Mouse (Mus musculus) cerebellum, postnatal 36 days (tissue): ENCODE results near the gene Smcp.

Source experiments
- DNase-seq, 2 experiments: peaks; one replicate each; pipeline ENCODE4 v3.0.0; 2021 to 2022; ENCODE audit warnings: mixed read lengths in 2 of 2

Smcp gene

DNA sequence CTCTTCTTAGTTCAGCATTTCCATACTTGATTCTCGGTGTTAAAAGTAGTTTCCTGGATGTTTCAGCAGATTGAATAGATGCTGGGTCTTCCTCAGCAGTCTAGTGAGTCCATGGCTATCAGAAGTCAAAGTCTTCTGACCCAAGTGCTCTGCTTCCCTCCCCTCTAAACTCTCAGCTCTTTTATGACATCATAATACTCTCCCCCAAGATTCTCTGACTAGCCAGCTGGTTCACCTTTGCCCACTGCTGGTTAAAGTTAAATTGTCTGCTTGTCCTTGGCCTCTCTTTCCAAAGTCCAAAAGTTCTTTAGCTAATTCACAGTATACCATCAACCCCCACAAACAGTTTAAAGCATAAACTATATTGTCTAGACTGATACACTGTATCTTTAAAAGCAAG lies at the start of gene Smcp:
Gene Smcp, minus strand, starts transcription at position 140 of the 400 bp plus-strand sequence.
- DNase-seq = no peak

DNA sequence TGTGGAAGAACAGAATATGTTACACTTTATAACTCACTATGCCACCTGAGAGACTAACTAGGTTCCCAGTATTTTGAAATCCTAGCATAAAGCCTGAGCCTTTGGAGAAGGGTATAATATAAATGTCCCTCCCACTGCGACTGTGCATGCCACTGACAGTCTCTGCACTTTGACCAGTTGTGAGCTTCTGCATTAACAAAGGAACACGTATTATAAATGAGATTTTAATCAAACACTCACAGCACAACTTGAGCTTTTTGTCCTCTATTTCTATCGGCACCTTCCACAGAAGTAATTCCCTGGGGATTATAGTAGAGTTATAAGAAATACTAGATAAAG lies 49.8 kb upstream of the Smcp start:
- DNase-seq = no peak

DNA sequence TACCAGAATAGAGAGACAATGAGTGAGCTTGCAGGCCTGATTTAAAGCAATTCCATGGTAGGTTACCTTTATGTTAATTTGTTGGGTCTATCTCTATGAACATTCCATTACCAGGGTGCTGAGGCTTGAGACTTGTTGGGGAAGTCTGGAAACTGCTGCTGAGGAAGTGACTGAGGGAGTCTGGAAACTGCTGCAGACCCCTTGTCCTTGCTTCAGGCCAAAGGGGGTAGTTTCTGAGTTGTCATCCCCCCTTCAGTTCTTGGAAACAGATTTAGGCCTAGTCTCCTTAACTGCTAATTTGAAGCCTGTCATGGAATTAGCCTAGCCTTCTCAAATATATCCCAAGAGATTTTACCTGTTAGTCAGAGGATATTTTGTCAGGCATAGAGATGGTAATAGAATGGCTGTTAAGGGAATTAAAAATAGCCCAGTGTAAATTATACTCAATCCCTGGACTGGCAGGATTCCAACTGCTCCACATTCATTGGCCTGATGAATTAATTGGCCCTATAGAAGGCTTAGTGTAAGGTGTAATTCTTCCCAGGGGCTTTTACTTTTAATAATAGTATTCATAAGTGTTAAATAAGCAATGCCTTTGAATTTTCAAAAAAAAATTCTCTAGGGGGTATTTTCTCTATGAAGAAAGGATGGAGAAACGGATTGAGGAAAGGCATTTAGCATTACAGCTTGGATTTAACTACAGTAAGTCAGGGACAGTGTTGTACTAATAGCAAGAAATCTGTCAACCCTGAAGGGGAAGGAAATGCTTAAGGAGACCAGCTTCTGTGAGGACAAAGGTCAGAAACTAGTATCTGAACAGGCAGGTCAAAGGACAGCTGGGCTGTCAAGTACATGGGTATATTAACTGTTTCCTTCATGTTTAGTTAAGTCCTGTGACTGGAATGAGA lies 49.2 kb upstream of the Smcp start:
- no peak for DNase-seq

DNA sequence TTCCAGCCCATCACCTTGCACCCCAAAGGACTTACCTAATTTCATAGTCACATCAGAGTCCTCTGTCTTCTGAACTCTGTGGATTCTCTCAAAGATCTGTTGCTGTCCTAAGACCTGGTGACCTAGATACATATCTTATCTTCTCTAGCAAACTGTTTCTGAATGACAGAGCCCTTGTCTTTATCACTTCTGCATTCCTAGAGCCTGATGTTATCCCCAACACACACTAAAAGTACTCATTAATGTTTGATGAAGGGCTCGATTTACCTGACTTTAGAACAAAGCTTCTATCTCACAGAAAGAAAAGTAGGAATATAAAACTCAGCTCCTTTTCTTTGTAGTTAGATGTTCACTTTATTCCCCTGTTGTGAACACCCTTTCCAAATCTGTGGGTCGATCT lies 32.8 kb upstream of the Smcp start, which contains the start of gene Lce6a:
Gene Lce6a, minus strand, starts transcription at position 101 of the 400 bp plus-strand sequence.
- DNase-seq = no peak

DNA sequence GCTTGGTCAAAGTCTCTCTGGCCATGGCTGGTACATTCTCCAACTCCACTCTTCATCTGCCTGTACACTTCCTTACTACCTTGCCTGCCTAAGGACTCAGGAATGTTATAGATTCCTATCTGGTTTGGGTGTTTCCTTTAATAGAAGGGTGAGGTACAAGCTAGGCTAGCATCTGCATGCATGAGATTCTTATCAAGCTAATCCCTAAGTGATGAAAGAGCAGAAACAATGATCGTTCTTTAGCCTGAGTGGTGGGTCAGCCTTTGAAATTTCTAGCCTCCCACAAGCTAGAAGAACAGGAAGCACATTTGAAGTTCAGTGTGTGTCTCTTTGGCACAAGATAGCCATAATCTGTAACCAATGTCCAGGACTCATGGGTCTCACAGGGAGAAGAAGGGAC lies 21.0 kb upstream of the Smcp start:
- DNase-seq = no peak

DNA sequence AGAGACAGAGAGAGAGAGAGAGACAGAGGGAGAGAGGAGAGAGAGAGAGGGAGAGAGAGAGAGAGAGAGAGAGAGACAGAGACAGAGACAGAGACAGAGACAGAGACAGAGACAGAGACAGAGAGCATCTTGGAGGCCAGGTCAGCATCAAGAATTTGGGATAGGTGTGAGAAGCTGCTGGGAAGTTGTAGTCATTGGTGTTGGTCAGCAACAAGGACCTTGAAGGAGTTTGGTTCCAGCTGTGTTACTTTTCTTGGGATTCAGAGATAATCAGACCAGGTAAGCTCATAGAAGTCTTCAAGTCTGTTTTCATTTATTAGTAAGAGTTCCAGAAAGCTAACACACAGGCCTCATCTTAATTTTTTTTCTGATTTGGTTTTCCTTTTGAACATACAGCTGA lies 18.6 kb upstream of the Smcp start, which contains the start of gene 2210017I01Rik:
Gene 2210017I01Rik, minus strand, starts transcription at position 101 of the 400 bp plus-strand sequence.
- no peak for DNase-seq

DNA sequence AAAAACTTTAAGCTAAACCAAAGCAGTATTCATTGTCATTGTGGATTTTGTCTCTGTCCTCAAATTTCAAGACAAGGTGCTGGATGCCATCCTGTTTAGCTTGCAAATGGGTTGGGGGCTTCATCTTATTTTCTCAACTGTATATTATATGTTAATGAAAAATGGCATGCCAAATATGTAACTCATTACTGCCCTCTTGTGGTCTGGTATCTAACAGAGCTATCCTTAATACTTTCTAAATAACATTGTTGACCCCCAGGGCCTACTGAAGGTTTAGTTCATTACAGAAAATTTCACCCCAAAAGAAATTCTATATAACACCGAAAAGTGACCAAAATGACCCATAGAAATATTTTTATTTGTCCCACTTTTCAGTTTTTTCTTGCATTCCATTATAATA lies 13.4 kb upstream of the Smcp start:
- no peak for DNase-seq

DNA sequence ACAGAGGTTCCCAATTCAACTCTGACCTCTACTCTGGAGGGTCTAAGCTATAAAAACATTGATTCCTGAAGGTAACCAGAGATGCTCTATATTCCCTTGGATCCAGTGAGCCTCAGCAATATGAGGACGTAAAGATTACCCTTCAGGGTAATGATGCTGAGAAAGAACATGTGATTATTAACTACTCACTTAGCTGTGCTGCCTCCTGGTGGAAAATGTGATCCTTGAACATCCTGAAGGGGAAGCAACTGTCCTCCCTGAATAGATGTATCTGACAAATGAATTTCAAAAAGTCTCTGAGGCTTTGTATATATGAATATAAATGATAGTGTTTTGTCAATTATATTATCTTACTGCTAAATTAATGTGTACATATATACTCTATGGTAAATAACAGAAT lies 11.7 kb upstream of the Smcp start:
- DNase-seq = no peak

DNA sequence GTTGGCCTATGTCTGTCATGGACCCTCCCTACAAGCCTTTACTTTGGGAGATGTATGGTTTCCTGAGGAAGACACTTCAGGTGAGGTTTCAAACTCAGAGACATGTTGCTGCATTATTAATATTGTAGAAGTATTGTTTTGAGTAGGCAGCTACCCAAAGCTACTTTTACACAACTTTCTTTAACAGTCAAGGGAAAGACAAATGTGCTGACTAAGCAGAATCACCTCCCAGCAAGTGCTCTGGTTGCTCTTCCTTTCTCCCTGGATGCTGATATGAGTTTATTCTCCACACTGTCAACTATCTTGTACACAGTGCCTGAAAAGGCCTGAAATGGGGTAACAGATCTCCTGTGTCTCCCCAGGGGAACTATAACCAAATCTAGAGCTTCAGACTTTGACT lies 11.2 kb upstream of the Smcp start:
- no peak for DNase-seq

DNA sequence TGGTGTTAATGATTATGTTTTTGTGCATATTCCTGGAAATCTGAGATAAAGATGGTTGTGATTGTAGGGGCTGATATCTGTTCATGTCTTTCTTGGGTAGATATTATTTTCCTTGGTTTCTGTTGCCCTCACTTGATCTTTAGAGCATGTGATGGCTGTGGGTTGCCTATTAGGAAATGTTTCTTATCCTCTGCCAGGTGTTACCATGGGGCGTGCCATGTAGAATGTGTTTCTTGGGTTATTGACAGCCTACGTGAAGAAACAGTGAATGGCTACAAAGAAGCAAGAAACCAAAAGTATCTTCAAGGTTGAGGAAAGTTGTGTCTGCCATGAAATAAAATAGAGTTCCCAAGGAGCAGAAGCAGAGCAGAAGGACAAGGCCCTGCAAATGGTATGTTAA lies 9.6 kb upstream of the Smcp start:
- DNase-seq = no peak

DNA sequence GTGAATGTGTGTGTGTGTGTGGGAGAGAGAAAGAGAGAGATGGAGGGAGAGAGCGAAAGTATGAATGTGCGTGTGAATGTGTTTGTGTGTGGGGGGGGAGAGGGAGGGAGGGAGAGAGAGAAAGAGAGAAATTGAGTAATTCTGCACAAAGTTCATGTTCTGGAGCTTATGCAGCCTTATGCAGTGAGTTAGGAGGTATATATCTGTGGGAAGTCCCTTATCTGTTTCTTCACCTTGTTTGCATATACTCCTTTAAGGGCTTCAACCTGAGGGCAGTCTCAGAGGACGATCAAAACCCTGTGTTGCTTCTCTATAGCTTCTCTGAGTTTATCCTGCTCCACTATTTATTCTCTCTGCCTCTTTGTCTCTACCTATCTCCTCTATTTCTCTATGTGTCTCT lies 1.6 kb downstream of the Smcp start:
- no peak for DNase-seq

DNA sequence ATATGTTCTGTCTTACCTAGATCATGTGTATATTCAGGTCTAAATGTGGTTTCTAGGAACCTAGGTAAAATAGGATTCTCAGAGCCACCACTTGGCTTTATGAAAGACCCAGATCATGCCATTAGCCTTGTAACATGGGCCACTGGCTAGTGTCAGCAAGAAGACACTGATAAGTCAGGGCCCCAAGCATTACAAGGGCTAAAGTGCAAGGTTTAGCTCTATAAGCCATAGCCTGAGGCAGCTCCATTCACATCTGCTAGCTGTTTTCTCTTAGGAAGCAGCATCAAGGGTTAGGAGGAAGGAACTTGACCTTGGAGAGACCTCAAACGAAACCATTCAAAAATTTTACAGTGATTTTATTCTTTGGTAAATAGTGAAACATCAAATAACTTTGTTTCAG lies 3.7 kb downstream of the Smcp start:
- DNase-seq = no peak

DNA sequence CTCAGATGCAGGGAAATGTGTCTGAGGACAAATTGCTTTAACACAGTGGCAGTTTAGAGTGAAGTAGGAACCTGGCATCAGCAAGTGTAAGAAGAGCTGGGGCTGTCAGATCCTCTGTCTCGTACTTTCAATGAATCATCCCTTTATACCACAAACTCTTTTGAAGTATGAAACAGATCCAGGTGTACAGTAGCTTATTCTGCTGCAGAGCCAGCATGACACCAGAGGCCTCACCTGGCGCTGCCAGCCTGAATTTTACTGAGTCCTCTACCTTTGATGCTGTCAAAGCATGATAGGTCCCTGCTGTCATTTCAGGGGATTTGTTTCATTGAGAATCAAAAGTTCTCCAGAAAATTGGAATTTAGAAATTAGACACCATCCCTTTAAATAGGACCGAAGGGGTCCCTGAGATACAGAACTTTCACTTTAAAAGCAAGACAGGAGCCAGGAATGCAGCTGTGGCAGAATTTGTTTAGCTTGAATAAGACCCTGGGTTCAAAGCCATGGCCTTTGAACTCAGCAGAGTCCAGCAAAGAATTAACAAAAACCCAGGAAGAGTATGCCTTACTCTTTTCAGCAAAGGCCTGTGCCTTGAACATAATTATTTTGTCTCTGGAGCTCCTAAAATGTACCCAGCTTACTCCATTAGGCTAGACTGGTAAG lies 5.5 kb downstream of the Smcp start:
- DNase-seq = no peak

DNA sequence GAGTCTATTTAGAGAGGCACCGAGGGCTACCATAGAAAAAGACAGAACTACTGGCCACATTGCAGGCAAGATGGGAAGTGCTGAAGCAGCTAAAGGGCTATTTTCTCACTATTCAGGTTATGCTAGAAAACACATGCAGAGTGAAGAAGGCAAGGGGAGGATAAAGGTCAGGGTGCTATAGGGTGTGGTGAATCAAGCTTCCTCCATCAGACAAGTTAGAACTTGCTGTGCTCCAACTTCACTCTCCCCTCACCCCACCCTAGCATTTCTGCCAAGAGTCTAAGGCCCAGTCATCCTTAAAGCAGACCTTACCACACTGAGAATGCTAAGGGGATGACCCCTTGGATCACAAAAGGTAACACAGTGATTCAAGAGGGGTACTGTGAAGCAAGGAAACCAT lies 9.3 kb downstream of the Smcp start:
- DNase-seq = no peak

DNA sequence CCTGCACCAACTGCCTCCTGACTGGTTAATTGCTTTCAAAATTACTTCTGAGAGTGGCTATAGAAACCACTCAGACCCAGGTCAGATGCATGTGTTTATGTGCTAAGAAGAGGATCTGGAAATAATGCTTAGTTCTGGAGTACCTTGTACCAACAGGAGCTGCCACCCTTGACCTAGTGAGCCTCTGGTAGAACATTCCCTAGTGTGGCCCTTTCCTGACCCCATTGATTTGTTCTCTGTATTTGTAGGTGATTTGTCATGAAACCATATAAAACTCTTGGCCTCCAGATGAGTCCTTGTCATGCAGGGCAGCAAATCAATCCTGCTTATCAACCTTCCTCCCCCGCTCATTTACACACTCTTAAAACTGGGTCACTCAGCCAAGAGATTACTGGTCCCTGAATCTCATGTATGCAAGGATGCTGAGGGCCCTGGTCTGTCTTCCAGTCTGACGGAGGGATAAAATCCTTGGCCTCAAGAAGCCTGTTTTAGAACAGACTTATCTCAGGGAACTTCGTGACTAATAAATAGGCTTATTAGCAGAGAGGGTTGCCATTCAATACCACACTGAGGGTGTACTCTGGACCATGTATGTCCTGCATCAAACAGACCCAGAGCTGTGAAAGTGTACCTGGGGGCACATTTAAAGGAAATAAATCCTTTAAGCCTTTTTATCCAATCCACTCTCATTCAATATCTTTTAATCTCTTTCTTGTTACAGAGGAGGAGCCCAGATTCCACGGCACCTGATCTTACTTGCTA lies 10.0 kb downstream of the Smcp start:
- DNase-seq = no peak

DNA sequence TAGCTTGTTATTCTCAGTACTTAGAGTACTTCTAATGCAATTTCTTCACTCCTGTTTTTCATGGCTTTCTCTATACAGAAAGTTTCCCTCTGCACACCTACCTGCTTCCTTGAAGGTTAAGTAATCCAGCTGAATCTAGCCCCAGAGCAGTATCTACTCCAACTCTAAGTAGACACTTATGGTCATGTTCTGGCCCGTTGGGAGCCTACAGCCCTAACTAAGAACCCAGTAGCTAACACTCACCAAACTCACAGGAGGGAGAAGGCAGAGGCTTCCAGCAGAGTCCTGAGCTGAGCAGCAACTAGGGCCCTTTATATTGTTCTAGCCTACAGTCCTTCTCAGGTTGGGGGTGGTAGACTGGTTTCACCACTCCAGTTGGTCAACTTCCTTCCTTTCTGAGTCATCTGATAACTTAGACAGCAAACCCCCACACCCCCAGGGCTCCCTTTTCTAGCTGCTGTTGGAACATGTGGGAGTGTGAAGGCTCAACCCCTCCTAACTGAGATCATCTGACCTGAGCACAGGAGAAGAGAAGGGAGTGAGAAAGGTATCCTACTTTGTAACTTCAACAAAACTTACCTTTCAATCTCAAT lies 15.3 kb downstream of the Smcp start, which contains the start of gene Ivl:
Gene Ivl, minus strand, starts transcription at position 287 of the 593 bp plus-strand sequence.
- DNase-seq = no peak

DNA sequence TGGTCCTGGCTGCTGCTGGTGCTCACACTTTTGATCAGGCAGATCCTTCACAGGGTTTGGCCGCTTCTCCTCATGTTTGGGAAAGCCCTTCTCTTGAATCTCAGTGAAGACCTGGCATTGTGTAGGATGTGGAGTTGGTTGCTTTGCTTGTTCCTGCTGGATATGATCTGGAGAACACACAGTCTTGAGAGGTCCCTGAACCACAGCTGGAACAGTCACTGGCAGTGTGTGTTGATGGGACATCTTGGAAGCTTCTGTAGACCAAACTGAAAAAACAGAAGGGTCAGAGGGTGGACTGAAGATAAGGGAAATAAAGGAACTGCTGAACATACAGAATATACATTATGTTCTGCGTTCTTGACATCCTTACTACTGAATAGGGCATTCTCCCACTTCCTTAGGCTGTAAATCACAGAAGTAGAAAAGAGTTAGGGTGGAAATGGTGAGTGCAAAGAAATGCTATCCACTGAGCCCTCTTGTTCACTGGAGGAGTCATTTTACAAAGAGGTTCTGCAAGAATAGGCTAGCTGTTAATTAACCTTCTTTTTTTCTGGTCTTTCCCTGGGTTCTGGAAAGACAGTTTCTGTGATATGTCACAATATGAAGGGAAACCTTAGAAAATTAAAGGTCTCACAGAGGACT lies 16.2 kb downstream of the Smcp start:
- no peak for DNase-seq

DNA sequence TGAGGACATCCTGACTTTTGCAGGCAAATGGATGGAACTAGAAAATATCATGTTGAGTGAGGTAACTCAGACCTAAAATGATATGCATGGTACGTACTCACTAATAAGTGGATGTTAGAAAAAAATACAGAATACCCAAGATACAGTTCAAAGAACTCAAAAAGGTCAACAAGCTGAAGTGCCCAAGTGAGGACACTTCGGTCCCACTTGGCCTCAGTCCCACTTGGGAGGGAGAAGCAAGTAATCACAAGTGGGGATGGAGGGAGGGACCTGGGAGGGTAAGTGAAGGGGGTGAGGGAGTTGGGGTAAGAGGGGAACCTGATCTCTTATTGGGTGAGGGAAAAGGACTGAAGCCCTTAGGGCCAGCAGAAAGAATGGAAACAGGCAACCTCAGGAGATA lies 20.0 kb downstream of the Smcp start:
- DNase-seq = no peak

DNA sequence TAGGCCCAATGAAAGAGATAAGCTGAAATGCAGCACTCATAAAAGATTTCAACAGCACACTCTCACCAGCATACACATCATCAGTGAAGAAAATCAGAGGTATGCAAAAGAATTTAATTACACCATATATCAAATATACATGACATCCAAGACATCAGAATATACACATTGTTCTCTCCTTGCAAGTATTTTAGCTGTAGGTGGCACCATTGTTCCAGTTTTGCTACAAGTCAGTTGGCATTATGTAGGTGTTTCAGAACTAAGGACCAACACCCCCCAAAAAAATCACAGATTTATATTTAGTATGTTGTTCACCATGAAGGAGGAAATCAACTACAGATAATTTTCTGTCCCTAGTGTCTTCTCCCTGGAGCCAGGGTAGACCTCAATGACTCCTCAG lies 23.4 kb downstream of the Smcp start:
- no peak for DNase-seq

DNA sequence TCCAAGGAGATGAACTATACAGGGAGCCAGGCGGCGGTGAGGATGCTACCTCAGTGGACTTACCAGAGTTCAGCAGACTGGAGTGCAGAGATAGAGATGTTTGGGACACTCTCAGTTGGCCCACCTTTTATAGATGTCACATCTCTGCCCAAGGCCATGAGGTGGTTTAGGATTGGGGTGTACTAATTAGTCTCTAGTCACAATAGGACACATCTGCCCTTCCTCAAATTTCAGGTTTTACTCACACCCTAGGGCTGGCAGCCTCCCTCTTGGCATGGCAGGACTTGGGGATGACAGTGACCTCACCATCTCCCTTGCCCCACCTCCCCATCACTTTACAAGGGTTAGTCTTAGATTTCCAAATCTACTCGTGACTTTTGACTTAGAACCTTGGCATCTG lies 54.4 kb downstream of the Smcp start, which contains the start of gene 2310046K23Rik:
Gene 2310046K23Rik, minus strand, starts transcription at position 101 of the 400 bp plus-strand sequence.
- no peak for DNase-seq
